Mouse (Mus musculus): ENCODE data around the gene Slc9c1.
"Not testable (repeated sequence)": the region's sequence is repeated elsewhere in the genome, so short reads cannot be mapped to it uniquely, and the experiment has no call there.

Slc9c1 gene

DNA sequence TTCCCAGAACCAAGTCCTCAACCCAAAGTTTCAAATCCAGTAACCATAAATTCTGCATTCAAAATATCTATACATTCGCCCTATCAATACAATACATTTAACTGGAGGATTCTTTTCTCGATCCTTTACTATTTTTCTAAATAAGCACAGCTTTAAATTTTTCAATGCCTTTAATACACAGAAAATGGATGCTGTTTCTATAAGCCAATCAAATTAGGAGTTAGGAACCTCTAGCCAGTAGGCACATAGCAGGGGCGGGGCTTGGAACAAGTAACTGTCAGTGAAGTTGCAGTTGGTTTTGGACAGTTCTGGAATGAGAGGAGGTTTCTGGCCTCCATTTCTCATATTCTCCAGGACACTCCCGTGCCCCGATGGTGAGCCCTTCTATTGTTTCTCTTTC is at the start of gene Slc9c1:
Gene Slc9c1 (plus strand): TSS at position 301 of the 400 bp plus-strand sequence.
- in situ Hi-C loops (cut with MboI; ENCODE audit: low sequenced_read_pairs), result no loop called here

DNA sequence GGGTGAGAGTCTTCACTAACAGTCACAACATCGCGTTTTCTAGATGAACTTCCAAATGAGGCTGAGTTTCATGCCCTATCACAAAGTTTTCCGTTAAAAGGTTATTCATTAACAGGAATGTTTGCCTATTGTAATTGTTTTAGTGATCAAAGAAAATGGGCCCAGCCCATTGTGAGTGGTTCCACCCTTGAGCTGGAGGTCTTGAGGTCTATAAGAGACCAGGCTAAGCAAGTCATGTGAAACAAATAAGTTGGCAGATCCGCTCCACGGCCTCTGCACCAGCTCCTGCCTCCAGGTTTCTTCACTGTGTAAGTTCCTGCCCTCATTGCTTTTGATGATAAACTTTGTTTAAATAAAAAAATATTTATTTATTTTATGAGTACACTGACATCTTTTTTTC is 42.2 kb upstream of the Slc9c1 start, which contains the start of gene Gm609:
Gene Gm609 (minus strand): TSS at position 43 of the 400 bp plus-strand sequence.
- in situ Hi-C loops (cut with MboI; ENCODE audit: low sequenced_read_pairs), result no loop called here

DNA sequence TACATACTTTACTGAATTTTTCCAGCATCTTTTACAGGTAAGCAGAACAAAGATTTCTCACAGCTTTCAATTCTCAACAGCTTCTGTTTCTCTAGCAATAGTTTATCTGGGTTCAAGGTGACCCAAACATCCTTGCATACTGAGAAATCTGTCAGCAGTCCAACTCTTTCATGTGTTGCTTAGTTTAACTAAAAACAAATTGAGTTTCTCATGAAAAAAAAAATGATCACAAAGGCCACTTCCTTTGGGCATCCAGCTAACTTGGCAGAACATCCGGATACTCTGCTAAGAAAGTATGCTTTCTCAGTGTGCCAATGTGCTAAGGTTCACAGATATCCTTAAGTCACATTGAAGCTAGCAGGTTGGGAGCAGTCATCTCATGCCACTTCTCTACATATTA is 39.8 kb upstream of the Slc9c1 start:
- in situ Hi-C loops (cut with MboI; ENCODE audit: low sequenced_read_pairs), result no loop called here

DNA sequence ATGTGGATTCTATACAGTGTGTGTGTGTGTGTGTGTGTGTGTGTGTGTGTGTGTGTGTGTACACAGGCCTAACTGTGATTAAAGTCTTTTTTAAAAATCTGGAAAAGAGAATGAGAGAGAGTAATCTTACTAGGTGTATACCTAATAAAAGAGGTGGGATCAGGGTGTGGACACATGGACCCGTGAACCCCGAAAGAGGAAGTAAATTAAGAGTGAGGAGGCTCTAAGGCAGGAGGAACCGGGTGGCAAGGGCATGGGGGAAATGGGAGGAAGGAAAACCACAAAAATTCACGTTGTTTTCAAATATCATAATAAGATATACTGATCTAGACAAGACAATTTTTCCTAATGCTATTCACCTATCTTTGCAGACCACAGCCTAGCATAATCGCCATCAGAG is 9.6 kb upstream of the Slc9c1 start:
- in situ Hi-C loops (cut with MboI; ENCODE audit: low sequenced_read_pairs), result no loop called here

DNA sequence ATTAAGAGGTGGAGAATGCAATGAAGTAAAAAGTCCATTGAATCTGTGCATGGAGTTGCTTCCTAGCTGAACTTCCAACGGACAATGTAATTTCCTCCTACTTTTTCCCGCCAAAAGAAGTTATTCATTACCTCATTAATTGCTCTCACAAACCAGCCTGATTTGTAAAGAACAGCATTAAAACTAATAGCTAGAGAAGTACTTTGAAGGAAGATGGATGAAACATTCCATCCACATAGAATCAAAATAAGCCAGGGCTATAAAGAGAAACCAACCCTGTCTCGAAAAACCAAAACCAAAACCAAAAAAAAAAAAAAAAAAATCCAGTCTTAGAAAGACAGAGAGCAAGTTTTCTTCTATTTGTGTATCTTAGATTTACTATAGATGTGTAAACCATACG is 3.2 kb upstream of the Slc9c1 start, which contains the start of gene Gm17783:
Gene Gm17783 (minus strand): TSS at position 101 of the 400 bp plus-strand sequence.
- in situ Hi-C loops (cut with MboI; ENCODE audit: low sequenced_read_pairs), result no loop called here

DNA sequence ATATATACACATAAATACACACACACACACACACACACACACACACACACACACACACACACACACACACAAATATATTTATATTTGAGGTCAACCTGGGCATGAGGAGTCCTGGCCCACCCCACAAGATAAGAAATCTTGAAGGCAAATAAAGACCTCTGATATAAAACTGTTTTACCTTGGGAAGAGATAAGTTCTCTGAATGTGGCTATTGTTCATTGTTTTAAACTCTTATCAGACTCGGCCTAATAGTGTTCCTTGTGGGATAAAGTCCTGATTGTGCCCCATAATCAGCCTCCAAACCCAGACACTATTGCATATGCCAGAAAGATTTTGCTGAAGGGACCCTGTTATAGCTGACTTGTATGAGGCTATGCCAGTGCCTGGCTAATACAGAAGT is 3.2 kb downstream of the Slc9c1 start:
- in situ Hi-C loops (cut with MboI; ENCODE audit: low sequenced_read_pairs), result not testable (repeated sequence)

DNA sequence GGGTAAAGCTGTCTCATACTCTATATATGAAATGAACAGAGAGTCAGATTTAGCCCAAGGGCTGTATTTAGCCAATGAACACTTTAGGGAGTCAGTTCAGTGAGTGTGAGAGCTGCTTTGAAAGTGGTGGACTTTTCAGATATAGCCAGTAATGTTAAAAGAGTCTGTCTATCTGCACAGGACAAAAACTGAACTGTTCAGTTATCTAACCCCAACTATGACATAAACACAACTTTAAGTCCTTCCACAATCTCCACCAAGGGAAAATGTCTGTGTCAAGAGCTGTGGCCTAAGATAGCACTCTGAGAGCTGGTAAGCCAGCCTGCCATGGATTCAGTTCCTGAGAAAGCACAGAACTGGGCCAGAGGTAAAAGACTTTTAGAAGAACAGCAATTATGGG is 7.0 kb downstream of the Slc9c1 start:
- in situ Hi-C loops (cut with MboI; ENCODE audit: low sequenced_read_pairs), result no loop called here

DNA sequence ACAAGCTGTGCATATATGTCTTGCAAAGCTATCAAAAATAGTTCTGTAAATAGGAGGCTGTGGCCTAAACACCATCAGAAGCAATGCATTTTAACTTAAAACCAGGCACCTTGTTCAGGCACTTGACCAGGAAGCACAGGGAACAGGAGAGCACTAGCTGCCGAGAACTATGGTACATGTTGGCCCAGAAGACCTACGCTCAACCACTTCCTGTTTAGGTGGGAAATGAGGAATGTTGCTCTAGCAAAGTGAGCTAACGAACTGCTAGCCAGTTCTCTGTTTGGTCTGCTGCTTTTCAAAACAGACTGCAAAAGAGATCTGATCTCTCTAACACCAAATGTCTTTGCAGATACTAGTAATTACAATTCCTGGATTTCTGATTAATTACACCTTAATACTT is 9.2 kb downstream of the Slc9c1 start:
- in situ Hi-C loops (cut with MboI; ENCODE audit: low sequenced_read_pairs), result no loop called here

DNA sequence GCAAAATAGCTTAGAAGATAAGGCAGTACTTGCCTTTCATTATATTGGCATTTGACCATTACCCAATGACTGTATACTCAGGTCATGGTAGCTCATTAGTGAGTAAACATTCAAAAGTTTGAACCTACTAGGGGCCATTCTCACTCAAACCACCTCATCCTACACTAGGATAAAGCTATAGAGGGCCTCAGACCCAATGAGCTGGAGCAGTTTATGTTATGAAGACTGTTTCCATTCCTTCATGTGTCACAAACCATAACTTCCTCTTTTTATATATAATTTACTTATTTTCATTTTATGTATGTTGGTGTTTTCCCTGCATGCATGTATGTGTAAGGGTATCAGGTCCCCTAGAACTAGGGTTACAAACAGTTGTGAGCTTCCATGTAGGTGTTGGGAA is 12.9 kb downstream of the Slc9c1 start:
- in situ Hi-C loops (cut with MboI; ENCODE audit: low sequenced_read_pairs), result no loop called here

DNA sequence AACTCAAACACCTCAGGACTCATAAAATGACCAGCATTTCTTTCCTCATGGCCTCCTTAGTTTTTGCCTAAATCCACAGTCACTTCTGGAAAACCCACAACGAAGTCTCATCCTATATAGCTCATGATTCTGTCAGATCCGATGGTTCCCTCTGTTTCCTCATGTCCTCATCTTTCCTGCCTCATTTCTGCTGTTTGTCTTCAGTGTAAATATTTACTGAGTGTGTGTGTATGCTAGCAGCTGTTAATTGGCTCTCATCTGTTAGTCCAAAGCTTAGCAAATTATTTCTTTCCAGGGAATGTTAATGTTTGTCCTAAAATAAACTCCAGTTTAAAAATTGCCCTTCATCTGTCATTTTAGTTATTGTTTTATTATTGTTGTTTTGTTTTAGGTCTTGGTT is 16.5 kb downstream of the Slc9c1 start:
- in situ Hi-C loops (cut with MboI; ENCODE audit: low sequenced_read_pairs), result no loop called here

DNA sequence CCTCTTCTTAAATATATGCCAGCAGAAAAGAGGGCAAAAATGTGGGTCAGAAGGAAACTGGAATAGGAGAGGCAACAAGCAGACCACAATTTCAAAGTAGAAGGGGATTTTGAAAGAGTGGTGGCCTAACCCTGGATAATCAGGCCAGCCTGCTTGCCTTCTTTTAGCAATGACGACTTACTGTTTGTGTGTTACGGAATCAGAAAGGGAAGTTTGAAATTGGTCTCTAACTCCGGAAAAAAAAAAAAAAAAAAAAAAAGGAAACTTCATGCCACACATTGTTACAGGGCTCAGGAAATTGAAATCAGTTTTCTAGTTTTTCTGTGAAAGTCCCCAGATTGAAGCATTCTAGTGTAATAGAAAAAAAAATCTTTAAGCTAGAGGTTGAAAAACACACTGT is 26.6 kb downstream of the Slc9c1 start:
- in situ Hi-C loops (cut with MboI; ENCODE audit: low sequenced_read_pairs), result no loop called here

DNA sequence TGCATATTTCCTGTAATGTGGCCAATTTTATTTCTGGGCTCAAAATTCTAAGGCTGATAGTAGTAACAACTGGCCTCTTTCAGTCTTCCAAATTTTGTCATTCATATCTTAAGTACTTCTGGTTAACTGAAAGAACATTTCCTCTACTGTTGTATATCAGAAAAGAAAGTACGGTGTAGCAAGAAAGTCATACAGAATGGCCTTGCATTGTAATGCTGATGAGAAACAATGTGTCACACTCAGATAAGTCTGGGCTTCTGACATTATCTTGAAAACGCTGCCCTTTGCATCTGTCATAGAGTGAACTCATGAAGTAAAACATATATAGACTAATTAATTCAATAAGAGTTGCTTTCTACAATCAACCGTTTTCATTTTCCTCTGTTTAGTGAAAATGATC is 37.2 kb downstream of the Slc9c1 start:
- in situ Hi-C loops (cut with MboI; ENCODE audit: low sequenced_read_pairs), result no loop called here

DNA sequence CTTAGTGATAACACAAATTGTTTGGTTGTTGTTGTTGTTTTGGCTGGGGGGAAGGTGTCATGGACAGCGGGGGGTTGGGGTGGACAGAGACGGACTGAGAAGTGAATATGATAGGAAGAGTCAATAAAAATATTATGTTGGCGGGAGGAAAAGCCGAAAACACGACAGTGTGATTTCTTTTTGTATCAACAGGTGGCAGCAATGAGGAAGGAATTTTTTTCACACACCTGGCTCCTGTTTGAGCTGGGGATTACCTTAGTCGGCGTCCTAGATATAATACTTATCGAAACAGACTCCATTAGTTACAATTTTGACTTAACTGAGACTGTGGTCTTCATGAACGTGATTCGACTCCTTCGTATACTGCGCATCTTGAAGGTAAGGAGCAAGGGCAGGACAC is 44.8 kb downstream of the Slc9c1 start:
- in situ Hi-C loops (cut with MboI; ENCODE audit: low sequenced_read_pairs), result no loop called here

DNA sequence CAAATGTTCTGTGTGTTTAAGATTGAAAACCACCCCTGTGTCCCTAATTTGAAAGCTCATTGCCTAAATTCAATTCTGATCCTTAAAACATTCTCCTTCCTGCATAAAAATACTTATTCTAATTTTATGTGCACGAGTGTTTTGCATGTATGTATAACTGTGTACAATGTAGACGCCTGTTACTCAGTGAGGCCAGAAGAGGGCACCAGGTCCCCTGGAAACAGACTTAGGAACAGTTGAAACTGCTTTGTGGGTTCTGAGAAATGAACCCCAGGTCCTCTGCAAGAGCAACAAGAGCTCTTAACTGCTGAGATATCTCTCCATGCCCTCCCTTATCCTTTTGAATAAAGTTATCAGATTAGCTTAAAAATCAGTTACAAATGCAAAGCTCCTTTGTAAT is 47.4 kb downstream of the Slc9c1 start:
- in situ Hi-C loops (cut with MboI; ENCODE audit: low sequenced_read_pairs), result no loop called here

DNA sequence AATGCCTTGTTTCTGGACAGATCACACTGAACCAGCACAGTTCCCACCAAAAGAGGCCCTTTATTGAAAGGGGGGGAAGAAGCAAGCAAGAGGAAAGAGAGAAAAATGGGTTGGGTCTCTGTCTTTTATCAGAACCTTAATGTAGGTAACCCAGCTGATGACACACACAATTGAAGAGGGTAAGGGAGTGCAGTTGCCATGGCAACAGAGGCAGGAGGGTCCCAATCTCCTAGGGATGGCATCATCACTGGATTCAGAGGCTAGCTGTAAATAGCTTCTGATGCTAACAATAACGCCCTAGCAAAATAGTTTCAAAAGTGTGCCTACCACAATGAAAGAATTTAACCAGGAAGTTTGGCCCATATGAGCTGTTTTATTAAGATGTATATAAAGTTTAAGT is 58.5 kb downstream of the Slc9c1 start:
- in situ Hi-C loops (cut with MboI; ENCODE audit: low sequenced_read_pairs), result no loop called here

DNA sequence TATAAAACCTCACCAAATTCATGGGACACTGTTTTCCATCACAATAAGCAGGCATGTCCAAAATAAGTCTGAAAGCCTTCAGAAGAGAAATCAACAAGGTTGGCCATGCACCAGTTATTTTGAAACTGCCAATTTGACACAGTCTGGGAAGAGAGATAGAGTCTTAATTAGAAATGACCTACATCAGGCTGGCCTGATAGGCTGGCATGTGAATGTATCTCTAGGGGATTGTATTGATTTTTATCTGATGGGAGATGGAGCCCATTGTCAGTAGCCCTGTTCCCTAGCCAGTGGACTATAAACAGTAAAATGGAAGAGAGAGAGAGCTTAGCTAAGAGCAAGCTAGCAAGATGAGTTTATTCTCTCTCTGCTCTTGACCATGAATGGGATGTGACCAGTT is 60.4 kb downstream of the Slc9c1 start:
- in situ Hi-C loops (cut with MboI; ENCODE audit: low sequenced_read_pairs), result no loop called here

DNA sequence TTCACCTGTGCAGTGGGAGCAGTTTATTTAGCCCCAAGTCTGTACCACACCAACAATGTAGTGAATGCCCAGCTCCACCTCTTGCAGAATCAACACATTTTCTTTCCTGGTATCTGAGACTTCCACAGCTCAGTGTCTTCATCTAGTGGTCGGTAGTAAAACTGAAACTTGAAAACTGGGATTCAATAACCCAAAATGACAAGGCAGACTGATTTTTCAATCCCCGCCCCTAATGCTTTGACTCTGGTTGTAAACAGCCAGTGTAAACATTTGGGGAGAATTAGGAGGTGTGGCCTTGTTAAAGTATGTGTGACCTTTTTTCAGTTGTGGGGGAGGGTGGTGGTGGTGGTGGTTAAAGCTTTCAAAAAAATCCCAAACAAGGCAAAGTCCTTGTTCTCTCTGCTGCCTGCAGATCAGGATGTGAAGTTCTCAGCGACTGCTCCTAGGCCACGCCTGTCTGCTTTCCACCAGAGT is 73.4 kb downstream of the Slc9c1 start:
- in situ Hi-C loops (cut with MboI; ENCODE audit: low sequenced_read_pairs), result no loop called here

DNA sequence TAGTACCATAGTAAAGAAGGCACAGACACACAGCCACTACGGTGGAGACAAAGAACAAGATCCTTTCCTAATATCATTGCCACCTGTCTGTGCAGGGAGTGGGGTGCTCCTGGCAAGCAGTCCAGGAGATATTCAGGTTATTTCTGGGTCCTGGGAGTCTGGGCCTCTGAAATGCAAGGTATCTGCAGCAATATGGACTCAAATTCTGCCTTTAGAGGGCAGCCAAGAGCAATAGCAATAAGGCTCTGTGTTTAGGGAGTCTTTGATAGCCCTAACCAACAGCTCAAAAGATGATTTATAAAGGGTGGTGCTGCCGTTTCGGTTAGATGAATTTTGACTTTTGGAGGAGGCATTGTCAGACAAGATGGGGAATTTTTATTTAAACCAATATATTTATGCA is 74.2 kb downstream of the Slc9c1 start:
- in situ Hi-C loops (cut with MboI; ENCODE audit: low sequenced_read_pairs), result no loop called here

DNA sequence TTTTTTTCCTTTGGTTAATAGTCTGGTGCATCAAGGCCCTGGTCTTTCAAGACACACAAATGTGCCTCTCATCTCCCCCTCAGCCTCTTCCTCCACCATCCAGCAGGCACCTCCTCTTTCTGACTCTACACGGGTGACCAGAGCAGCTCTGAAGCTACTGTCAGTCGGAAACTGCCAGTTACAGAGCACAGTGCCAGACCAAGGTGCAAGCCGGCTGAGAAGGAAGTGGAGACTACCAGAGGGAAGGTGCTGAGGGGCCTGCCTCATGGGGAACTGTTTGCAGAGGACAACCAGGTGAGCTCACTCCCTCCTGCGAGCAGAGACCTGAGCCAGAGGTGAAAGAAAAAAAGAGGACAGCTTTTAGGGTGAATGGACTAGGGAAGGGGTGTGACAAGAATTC is 75.2 kb downstream of the Slc9c1 start, which contains the start of gene Gcsam:
Gene Gcsam (plus strand): TSS at position 114 of the 400 bp plus-strand sequence.
- in situ Hi-C loops (cut with MboI; ENCODE audit: low sequenced_read_pairs), result no loop called here

DNA sequence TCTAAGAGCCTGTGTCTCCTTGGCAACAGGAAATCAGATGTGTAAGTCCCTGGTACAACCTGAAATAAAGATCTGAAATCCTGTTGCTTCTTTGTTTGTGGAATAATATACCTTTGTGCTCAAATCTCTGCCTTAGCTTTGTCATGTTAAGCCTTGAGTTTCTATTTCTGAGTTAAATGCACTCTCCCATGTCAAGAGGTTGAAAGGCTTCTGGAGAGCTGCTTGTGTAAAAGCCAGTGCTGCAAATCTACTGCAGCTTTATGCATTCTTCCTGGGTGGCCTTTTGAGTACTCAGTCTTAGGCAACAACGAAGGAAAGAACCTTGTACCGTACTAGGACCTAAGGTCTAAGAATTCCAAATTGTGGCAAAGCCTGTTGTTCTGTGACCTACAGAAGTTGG is 78.1 kb downstream of the Slc9c1 start:
- in situ Hi-C loops (cut with MboI; ENCODE audit: low sequenced_read_pairs), result no loop called here

DNA sequence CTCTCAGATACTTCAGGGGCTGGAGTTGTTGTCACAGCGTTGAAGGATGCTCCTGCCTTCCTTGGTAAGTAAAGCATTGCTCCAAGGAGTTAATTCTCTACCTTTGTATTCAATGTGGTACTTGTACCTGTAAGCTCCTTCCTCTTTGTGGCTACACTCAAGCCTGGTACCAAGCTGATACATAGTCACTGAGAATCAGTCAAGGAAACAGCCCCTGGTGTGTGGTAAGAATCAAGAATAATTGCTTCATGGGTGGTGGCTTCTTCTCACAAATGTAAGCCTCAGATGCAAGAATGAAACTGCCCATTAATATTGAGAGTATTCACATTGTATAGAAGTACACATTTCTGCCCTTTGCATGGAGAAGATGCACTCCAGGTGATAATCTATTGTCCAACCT is 80.8 kb downstream of the Slc9c1 start:
- in situ Hi-C loops (cut with MboI; ENCODE audit: low sequenced_read_pairs), result no loop called here

DNA sequence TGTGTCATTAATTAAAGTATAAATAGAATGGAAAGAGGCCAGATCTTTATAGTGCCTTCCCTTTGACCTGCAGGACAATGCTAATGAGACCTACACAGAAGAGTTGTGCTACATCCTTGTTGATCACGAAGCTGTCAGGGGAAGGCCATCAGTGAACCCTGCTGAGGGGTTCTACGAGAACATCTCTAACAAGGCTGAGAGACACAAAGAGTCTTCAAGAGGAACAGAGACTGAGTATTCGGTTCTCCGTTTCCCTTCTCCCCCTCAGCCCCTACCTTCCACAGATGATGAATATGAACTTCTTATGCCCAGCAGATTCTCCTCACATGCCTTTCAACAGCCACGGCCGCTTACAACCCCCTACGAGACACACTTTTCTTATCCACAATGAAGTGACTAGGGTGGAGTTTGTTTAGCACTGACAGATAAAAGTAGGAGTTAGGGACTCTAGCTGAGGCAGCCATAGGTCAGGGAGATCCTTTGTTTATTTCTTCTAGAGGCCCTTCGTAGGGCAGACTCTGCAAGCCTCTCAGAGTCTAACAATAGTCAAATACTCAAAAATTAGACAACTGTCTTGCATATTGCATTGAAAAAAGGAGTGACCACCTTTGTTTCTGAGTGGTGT is 84.8 kb downstream of the Slc9c1 start:
- in situ Hi-C loops (cut with MboI; ENCODE audit: low sequenced_read_pairs), result loop anchor here (10.0 kb wide), 1 partner anchor 425 kb away; no protein-coding TSS in a partner anchor

DNA sequence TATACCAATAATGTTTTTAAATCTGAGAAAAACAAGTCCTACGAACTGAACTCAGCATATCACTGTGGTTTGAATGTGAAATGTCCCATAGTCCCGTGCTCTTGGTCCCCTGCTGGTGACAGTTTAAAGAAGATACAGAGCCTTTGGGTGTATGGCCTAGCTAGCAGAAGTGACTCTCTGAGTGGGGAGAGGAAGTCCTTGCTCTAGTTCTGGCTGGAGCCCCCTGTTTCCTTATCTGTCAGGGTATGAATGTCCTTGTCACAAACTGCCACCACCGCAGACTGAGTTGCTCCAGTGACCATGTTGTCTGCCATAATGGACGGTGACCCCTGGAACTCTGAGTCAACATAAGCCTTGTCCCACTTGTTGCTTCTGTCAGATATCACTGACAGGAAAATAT is 88.1 kb downstream of the Slc9c1 start:
- in situ Hi-C loops (cut with MboI; ENCODE audit: low sequenced_read_pairs), result loop anchor here (10.0 kb wide), 1 partner anchor 428 kb away; no protein-coding TSS in a partner anchor

Data from CH12F3 (cell line).